Mouse (Mus musculus) forebrain, postnatal 0 days (tissue): Measurements from ENCODE around the gene Banf1. TPM values are rescaled to one million over a fixed set of nuclear protein-coding genes. Genes with fewer than 3 reads are reported as not detected.

Experiments
- ATAC-seq: fragments of 200-750 bp; cut with Nextera tagmentation; 2 replicates; pipeline ENCODE4 v1.8.0; 2017; ENCODE audit warnings: mild to moderate bottlenecking, moderate library complexity
- DNase-seq: peaks from one replicate; pipeline ENCODE4 v3.0.0-alpha.2; 2015
- H3K27ac ChIP-seq: fragments of 300-500 bp; sonication (generic); 2 replicates; pipeline ENCODE4 v1.5.1; 2014; ENCODE audit warnings: low read depth, mild to moderate bottlenecking, antibody characterized with exemption, low read length, moderate library complexity, mixed read lengths
- H3K27me3 ChIP-seq: fragments of 300-500 bp; sonication (generic); 2 replicates; pipeline ENCODE4 v1.6.1; 2014; ENCODE audit warnings: mild to moderate bottlenecking, low read length, mixed read lengths; ENCODE audit not compliant: insufficient read depth
- H3K36me3 ChIP-seq: fragments of 300-500 bp; sonication (generic); 2 replicates; pipeline ENCODE4 v1.6.1; 2014; ENCODE audit warnings: mild to moderate bottlenecking, moderate library complexity; ENCODE audit not compliant: insufficient read depth
- H3K4me1 ChIP-seq: fragments of 300-500 bp; sonication (generic); 2 replicates; pipeline ENCODE4 v1.6.1; 2014; ENCODE audit warnings: antibody characterized with exemption; ENCODE audit not compliant: insufficient read depth
- H3K4me2 ChIP-seq: fragments of 300-500 bp; sonication (generic); 2 replicates; pipeline ENCODE4 v1.6.1; 2014; ENCODE audit warnings: low read depth, mild to moderate bottlenecking, moderate library complexity
- H3K4me3 ChIP-seq: fragments of 300-500 bp; sonication (generic); 2 replicates; pipeline ENCODE4 v1.5.1; 2014; ENCODE audit warnings: low read depth, low read length, mixed read lengths
- H3K9ac ChIP-seq: fragments of 300-500 bp; sonication (generic); 2 replicates; pipeline ENCODE4 v1.6.1; 2014; ENCODE audit warnings: mild to moderate bottlenecking
- H3K9me3 ChIP-seq: fragments of 300-500 bp; sonication (generic); 2 replicates; pipeline ENCODE4 v1.6.1; 2016; ENCODE audit warnings: low read length
- CTCF ChIP-seq: sonication (generic); IDR thresholded peaks from 2 replicates; pipeline ENCODE4 v1.5.1; 2016; ENCODE audit warnings: antibody characterized with exemption, control low read depth, low read depth
- WGBS: fragments of 180-500 bp; shearing (Covaris S2); extraction: QIAGEN DNeasy Blood & Tissue Kit; methylation state at CpG from one replicate; pipeline ENCODE4 v1.1.7; 2014; 5-methylcytosine and 5-hydroxymethylcytosine counted together
- polyA plus RNA-seq: library from polyadenylated mRNA; unstranded; fragments of >200 nt; fragmentation: Nextera tagmentation; extraction: Ambion mirVana; gene quantifications from 2 replicates; pipeline ENCODE4 v1.2.1, GENCODE M21; 2015
- total RNA-seq: library from RNA; depleted of rRNA; stranded (reverse); fragments of >200 nt; gene quantifications from 2 replicates; pipeline ENCODE4 v1.2.3, GENCODE M21; 2014

Gene Banf1
- total and polyA plus RNA-seq, 2 experiments from 2014 or later = 72.5 to 379 TPM

- Histone ChIP-seq H3K27ac (no peak overlapping the region), H3K4me1 (no peaks in the 10 kb centered on the region), H3K4me2 (no peak overlapping the region), H3K27me3 (no peaks in the 10 kb centered on the region), H3K36me3 (no peaks in the 10 kb centered on the region), H3K4me3 (no peak overlapping the region), H3K9ac (no peak overlapping the region), H3K9me3 (no peaks in the 10 kb centered on the region)
- no peak for TF ChIP-seq CTCF
- DNase-seq = no peak
- WGBS = 76% methylated on average over 6 of the region's 6 CpGs
- ATAC-seq = no peak
Observed at GRCm38 (mm10) chr19:5348064-5348463, 18.9 kb downstream of the Banf1 start.

- H3K4me3 ChIP-seq = no peak overlapping the region
- H3K36me3 ChIP-seq = no peaks in the 10 kb centered on the region
- no peaks in the 10 kb centered on the region for H3K27me3 ChIP-seq
- 79% methylated on average over 6 of the region's 6 CpGs for WGBS
- no peak overlapping the region for H3K27ac ChIP-seq
- H3K4me1 ChIP-seq = no peaks in the 10 kb centered on the region
- ATAC-seq = no peak
- H3K9ac ChIP-seq = no peak overlapping the region
- H3K4me2 ChIP-seq = no peak overlapping the region
- DNase-seq = no peak
- TF ChIP-seq CTCF = no peak
- H3K9me3 ChIP-seq = no peaks in the 10 kb centered on the region
Observed at GRCm38 (mm10) chr19:5345297-5346131, 21.5 kb downstream of the Banf1 start.

- Histone ChIP-seq H3K9ac (no peak overlapping the region), H3K4me1 (no peaks in the 10 kb centered on the region), H3K27ac (no peak overlapping the region), H3K4me2 (no peak overlapping the region), H3K4me3 (no peak overlapping the region), H3K27me3 (no peaks in the 10 kb centered on the region), H3K9me3 (no peaks in the 10 kb centered on the region), H3K36me3 (no peaks in the 10 kb centered on the region)
- DNase-seq (no peak), ATAC-seq (no peak)
- no peak for TF ChIP-seq CTCF
- WGBS = 89% methylated on average over 7 of the region's 7 CpGs
Observed at GRCm38 (mm10) chr19:5341360-5341759, 25.6 kb downstream of the Banf1 start.

GRCm38 (mm10) chr19:5337975-5338374 lies 29.0 kb downstream of the Banf1 start:
- 18% methylated on average over 5 of the region's 5 CpGs for WGBS
- Histone ChIP-seq H3K4me3 (no peak overlapping the region), H3K9me3 (no peaks in the 10 kb centered on the region), H3K4me2 (no peak overlapping the region), H3K9ac (no peak overlapping the region), H3K27ac (no peak overlapping the region), H3K27me3 (no peaks in the 10 kb centered on the region), H3K4me1 (no peaks in the 10 kb centered on the region), H3K36me3 (no peaks in the 10 kb centered on the region)
- no peak for ATAC-seq
- peak; percentile 77 for DNase-seq
- peak; percentile 84 for TF ChIP-seq CTCF

GRCm38 (mm10) chr19:5335441-5335840 lies 31.5 kb downstream of the Banf1 start, which contains the start of gene Catsper1:
TSS of gene Catsper1 (plus strand) at chr19:5335741.
- no peaks in the 10 kb centered on the region for H3K36me3 ChIP-seq
- H3K4me1 ChIP-seq = no peaks in the 10 kb centered on the region
- H3K27ac ChIP-seq = no peak within 1 kb of the TSS
- WGBS = 86% methylated on average over 6 of the region's 6 CpGs
- H3K27me3 ChIP-seq = no peaks in the 10 kb centered on the region
- ATAC-seq (no peak), DNase-seq (no peak)
- H3K9ac ChIP-seq = no peak within 1 kb of the TSS
- no peak within 1 kb of the TSS for H3K4me2 ChIP-seq
- no peak within 1 kb of the TSS for H3K4me3 ChIP-seq
- H3K9me3 ChIP-seq = no peaks in the 10 kb centered on the region
- no peak for TF ChIP-seq CTCF

- WGBS = 78% methylated on average over 5 of the region's 5 CpGs
- no peak for TF ChIP-seq CTCF
- Histone ChIP-seq H3K4me2 (no peak overlapping the region), H3K27me3 (no peaks in the 10 kb centered on the region), H3K27ac (no peak overlapping the region), H3K4me1 (no peaks in the 10 kb centered on the region), H3K9ac (no peak overlapping the region), H3K9me3 (no peaks in the 10 kb centered on the region), H3K36me3 (no peaks in the 10 kb centered on the region), H3K4me3 (no peak overlapping the region)
- ATAC-seq = no peak
- no peak for DNase-seq
Observed at GRCm38 (mm10) chr19:5334741-5335140, 32.2 kb downstream of the Banf1 start.

- ATAC-seq (no peak), DNase-seq (no peak)
- Histone ChIP-seq H3K9me3 (no peaks in the 10 kb centered on the region), H3K4me1 (no peaks in the 10 kb centered on the region), H3K36me3 (no peaks in the 10 kb centered on the region), H3K4me3 (no peak overlapping the region), H3K27me3 (no peaks in the 10 kb centered on the region), H3K4me2 (no peak overlapping the region), H3K27ac (no peak overlapping the region), H3K9ac (no peak overlapping the region)
- TF ChIP-seq CTCF = no peak
- 81% methylated on average over 19 of the region's 19 CpGs for WGBS
Observed at GRCm38 (mm10) chr19:5327970-5328369, 39.0 kb downstream of the Banf1 start.
